Mouse (Mus musculus): ENCODE results near the gene Fam8a1. TPM values are rescaled to one million over a fixed set of nuclear protein-coding genes. Genes with fewer than 3 reads are reported as not detected.

Fam8a1 gene
- 10 to 100 TPM; 45.3 to 48.2 TPM for total RNA-seq (2021)
- long read RNA-seq, experiment 1, transcript Fam8a1-201 (5 exons, 3,664 nt) = major isoform, 17 of 28 reads
- long read RNA-seq, experiment 1, partial matches to known transcripts = 11 of 28 reads
- long read RNA-seq, experiment 1, other reads (novel, unspliced or antisense) = 0 of 28 reads
- long read RNA-seq, experiment 2, transcript Fam8a1-201 (5 exons, 3,664 nt) = major isoform, 23 of 25 reads
- long read RNA-seq, experiment 2, partial matches to known transcripts = 2 of 25 reads
- long read RNA-seq, experiment 2, other reads (novel, unspliced or antisense) = 0 of 25 reads

GRCm38 (mm10) chr13:46669048-46669619 lies at the start of gene Fam8a1:
Gene Fam8a1, plus strand, starts transcription at chr13:46669522.
- peak; percentile 87 to 92 for DNase-seq (ENCODE audit: low spot score in 2 of 2)

- DNase-seq (ENCODE audit: low spot score in 2 of 2) = peak in 1 of 2 experiments; percentile 56
Measured at GRCm38 (mm10) chr13:46619633-46620032, 49.7 kb upstream of the Fam8a1 start.

- no peak for DNase-seq (ENCODE audit: low spot score in 2 of 2)
Measured at GRCm38 (mm10) chr13:46620964-46621757, 48.2 kb upstream of the Fam8a1 start.

GRCm38 (mm10) chr13:46626608-46627007 lies 42.7 kb upstream of the Fam8a1 start:
- DNase-seq (ENCODE audit: low spot score in 2 of 2) = no peak

GRCm38 (mm10) chr13:46627841-46628240 lies 41.5 kb upstream of the Fam8a1 start:
- peak in 1 of 2 experiments; percentile 59 for DNase-seq (ENCODE audit: low spot score in 2 of 2)

GRCm38 (mm10) chr13:46629391-46629790 lies 39.9 kb upstream of the Fam8a1 start:
- no peak for DNase-seq (ENCODE audit: low spot score in 2 of 2)

- no peak for DNase-seq (ENCODE audit: low spot score in 2 of 2)
Measured at GRCm38 (mm10) chr13:46632796-46633195, 36.5 kb upstream of the Fam8a1 start.

GRCm38 (mm10) chr13:46633320-46634132 lies 35.8 kb upstream of the Fam8a1 start:
- no peak for DNase-seq (ENCODE audit: low spot score in 2 of 2)

- no peak for DNase-seq (ENCODE audit: low spot score in 2 of 2)
Measured at GRCm38 (mm10) chr13:46634133-46634488, 35.2 kb upstream of the Fam8a1 start.

GRCm38 (mm10) chr13:46640608-46641468 lies 28.5 kb upstream of the Fam8a1 start:
- no peak for DNase-seq (ENCODE audit: low spot score in 2 of 2)

- no peak for DNase-seq (ENCODE audit: low spot score in 2 of 2)
Measured at GRCm38 (mm10) chr13:46642318-46642717, 27.0 kb upstream of the Fam8a1 start.

GRCm38 (mm10) chr13:46644175-46644574 lies 25.1 kb upstream of the Fam8a1 start:
- DNase-seq (ENCODE audit: low spot score in 2 of 2) = no peak

- no peak for DNase-seq (ENCODE audit: low spot score in 2 of 2)
Measured at GRCm38 (mm10) chr13:46645476-46645875, 23.8 kb upstream of the Fam8a1 start.

- DNase-seq (ENCODE audit: low spot score in 2 of 2) = no peak
Measured at GRCm38 (mm10) chr13:46651853-46652252, 17.5 kb upstream of the Fam8a1 start.

GRCm38 (mm10) chr13:46652671-46653070 lies 16.7 kb upstream of the Fam8a1 start:
- DNase-seq (ENCODE audit: low spot score in 2 of 2) = no peak

- no peak for DNase-seq (ENCODE audit: low spot score in 2 of 2)
Measured at GRCm38 (mm10) chr13:46653671-46654070, 15.7 kb upstream of the Fam8a1 start.

- DNase-seq (ENCODE audit: low spot score in 2 of 2) = no peak
Measured at GRCm38 (mm10) chr13:46654566-46654965, 14.8 kb upstream of the Fam8a1 start.

- DNase-seq (ENCODE audit: low spot score in 2 of 2) = no peak
Measured at GRCm38 (mm10) chr13:46659211-46659610, 10.1 kb upstream of the Fam8a1 start.

- no peak for DNase-seq (ENCODE audit: low spot score in 2 of 2)
Measured at GRCm38 (mm10) chr13:46663461-46663964, 5.8 kb upstream of the Fam8a1 start.

GRCm38 (mm10) chr13:46669620-46670271 lies 424 bp downstream of the Fam8a1 start:
- peak; percentile 25 to 41 for DNase-seq (ENCODE audit: low spot score in 2 of 2)

Data from gastrocnemius, postnatal 4 days (tissue).